Mouse (Mus musculus): ENCODE measurements around the gene Trim68. TPM values are rescaled to one million over a fixed set of nuclear protein-coding genes. Genes with fewer than 3 reads are reported as not detected.
"Not testable (repeated sequence)": the region's sequence is repeated elsewhere in the genome, so short reads cannot be mapped to it uniquely, and the experiment has no call there.

The Trim68 gene
- total RNA-seq (2021) = 1 to 10 TPM; 7.1 to 7.2 TPM
- long read RNA-seq, experiment 1, partial matches to known transcripts = 0 of 1 reads
- long read RNA-seq, experiment 1, other reads (novel, unspliced or antisense) = 0 of 1 reads
- long read RNA-seq, experiment 2, partial matches to known transcripts = 0 of 8 reads
- long read RNA-seq, experiment 2, other reads (novel, unspliced or antisense) = 3 of 8 reads

GRCm38 (mm10) chr7:102686944-102687501, at the start of gene Trim68:
TSS of gene Trim68 (minus strand) at chr7:102687327.
- Histone ChIP-seq H3K4me3 (peak within 1 kb of the TSS; percentile 76), H3K27ac (peak within 1 kb of the TSS; percentile 88)
- peak; percentile 86 to 91 for DNase-seq (ENCODE audit: low spot score in 2 of 2)
- TF ChIP-seq CTCF (conservative IDR thresholded peaks at IDR 0.05) = no peak

GRCm38 (mm10) chr7:102733793-102734192, 46.7 kb upstream of the Trim68 start:
- no peak for DNase-seq (ENCODE audit: low spot score in 2 of 2)
- H3K27ac ChIP-seq = no peak overlapping the region
- TF ChIP-seq CTCF (conservative IDR thresholded peaks at IDR 0.05) = no peak
- H3K4me3 ChIP-seq = no peak overlapping the region

- H3K27ac ChIP-seq = no peak within 1 kb of the TSS
- DNase-seq (ENCODE audit: low spot score in 2 of 2) = no peak
- no peak within 1 kb of the TSS for H3K4me3 ChIP-seq
- no peak for TF ChIP-seq CTCF (conservative IDR thresholded peaks at IDR 0.05)
Observed at GRCm38 (mm10) chr7:102727391-102727790, 40.3 kb upstream of the Trim68 start, which contains the start of gene Olfr559. TSS of gene Olfr559 (minus strand) at chr7:102727491.

GRCm38 (mm10) chr7:102718970-102719369, 31.8 kb upstream of the Trim68 start, which contains the start of gene Olfr33:
TSS of gene Olfr33 (minus strand) at chr7:102719070.
- Histone ChIP-seq H3K4me3 (no peak within 1 kb of the TSS), H3K27ac (no peak within 1 kb of the TSS)
- DNase-seq (ENCODE audit: low spot score in 2 of 2) = no peak
- TF ChIP-seq CTCF (conservative IDR thresholded peaks at IDR 0.05) = no peak

- TF ChIP-seq CTCF (conservative IDR thresholded peaks at IDR 0.05) = no peak
- DNase-seq (ENCODE audit: low spot score in 2 of 2) = no peak
- Histone ChIP-seq H3K4me3 (no peak within 1 kb of the TSS), H3K27ac (no peak within 1 kb of the TSS)
Observed at GRCm38 (mm10) chr7:102701915-102702314, 14.8 kb upstream of the Trim68 start, which contains the start of gene Olfr558. TSS of gene Olfr558 (plus strand) at chr7:102702215.

- no peak overlapping the region for H3K4me3 ChIP-seq
- TF ChIP-seq CTCF (conservative IDR thresholded peaks at IDR 0.05) = no peak
- no peak for DNase-seq (ENCODE audit: low spot score in 2 of 2)
- H3K27ac ChIP-seq = no peak overlapping the region
Observed at GRCm38 (mm10) chr7:102698461-102698860, 11.3 kb upstream of the Trim68 start.

GRCm38 (mm10) chr7:102695358-102696125, 8.4 kb upstream of the Trim68 start, which contains the start of gene Olfr557:
TSS of gene Olfr557 (plus strand) at chr7:102695910.
- DNase-seq (ENCODE audit: low spot score in 2 of 2) = peak in 1 of 2 experiments; percentile 29
- TF ChIP-seq CTCF (conservative IDR thresholded peaks at IDR 0.05) = peak; percentile 93
- Histone ChIP-seq H3K27ac (no peak within 1 kb of the TSS), H3K4me3 (no peak within 1 kb of the TSS)

GRCm38 (mm10) chr7:102681916-102682315, 5.2 kb downstream of the Trim68 start:
- no peak for DNase-seq (ENCODE audit: low spot score in 2 of 2)
- TF ChIP-seq CTCF (conservative IDR thresholded peaks at IDR 0.05) = no peak
- no peak overlapping the region for H3K4me3 ChIP-seq
- no peak overlapping the region for H3K27ac ChIP-seq

- DNase-seq (ENCODE audit: low spot score in 2 of 2) = no peak
- no peak overlapping the region for H3K4me3 ChIP-seq
- no peak overlapping the region for H3K27ac ChIP-seq
- TF ChIP-seq CTCF (conservative IDR thresholded peaks at IDR 0.05) = no peak
Observed at GRCm38 (mm10) chr7:102676225-102676624, 10.9 kb downstream of the Trim68 start.

GRCm38 (mm10) chr7:102665378-102665777, 21.7 kb downstream of the Trim68 start:
- DNase-seq (ENCODE audit: low spot score in 2 of 2) = peak in 1 of 2 experiments; percentile 7
- peak; percentile 87 for TF ChIP-seq CTCF (conservative IDR thresholded peaks at IDR 0.05)
- Histone ChIP-seq H3K4me3 (no peak overlapping the region), H3K27ac (no peak overlapping the region)

GRCm38 (mm10) chr7:102664599-102664998, 22.5 kb downstream of the Trim68 start, which contains the start of gene Olfr556:
TSS of gene Olfr556 (plus strand) at chr7:102664899.
- Histone ChIP-seq H3K4me3 (no peak within 1 kb of the TSS), H3K27ac (no peak within 1 kb of the TSS)
- no peak for TF ChIP-seq CTCF (conservative IDR thresholded peaks at IDR 0.05)
- no peak for DNase-seq (ENCODE audit: low spot score in 2 of 2)

- H3K27ac ChIP-seq = no peak within 1 kb of the TSS
- TF ChIP-seq CTCF (conservative IDR thresholded peaks at IDR 0.05) = no peak
- no peak for DNase-seq (ENCODE audit: low spot score in 2 of 2)
- no peak within 1 kb of the TSS for H3K4me3 ChIP-seq
Observed at GRCm38 (mm10) chr7:102658523-102658922, 28.6 kb downstream of the Trim68 start, which contains the start of gene Olfr555. TSS of gene Olfr555 (plus strand) at chr7:102658823.

- DNase-seq (ENCODE audit: low spot score in 2 of 2); H3K27ac ChIP-seq; H3K4me3 ChIP-seq: not testable (repeated sequence)
Observed at GRCm38 (mm10) chr7:102644945-102645344, 42.2 kb downstream of the Trim68 start.

Measured in layer of hippocampus, adult 2 months (tissue).